Comparison of ENCODE assay signal across 1 mouse cellular context in the genomic region with DNA sequence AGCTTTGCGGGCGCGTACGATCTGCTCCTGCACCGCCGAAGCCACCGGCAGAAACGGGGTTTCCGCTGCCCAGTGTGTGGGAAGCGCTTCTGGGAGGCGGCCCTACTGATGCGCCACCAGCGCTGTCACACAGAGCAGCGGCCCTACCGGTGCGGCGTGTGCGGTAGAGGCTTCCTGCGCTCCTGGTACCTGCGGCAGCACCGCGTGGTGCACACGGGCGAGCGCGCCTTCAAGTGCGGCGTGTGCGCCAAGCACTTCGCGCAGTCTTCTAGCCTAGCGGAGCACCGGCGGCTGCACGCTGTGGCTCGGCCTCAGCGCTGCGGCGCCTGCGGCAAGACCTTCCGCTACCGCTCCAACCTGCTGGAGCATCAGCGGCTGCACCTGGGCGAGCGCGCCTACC.
TF ChIP-seq lines count a peak whose summit lies in the region.

No protein-coding gene starts in this region.

TF ChIP-seq in ES-E14, 5 proteins besides CTCF, POLR2A, EP300 and RAD21 (continued from another document):
- TF ChIP-seq CHD2 (IDR thresholded peaks at IDR 0.05; ENCODE audit: low read depth, low read length) (no peak), ZC3H11A (IDR thresholded peaks at IDR 0.05; ENCODE audit: borderline replicate concordance, low read depth, low read length) (no peak), HCFC1 (IDR thresholded peaks at IDR 0.05; ENCODE audit: borderline replicate concordance, insufficient read depth, low read length) (no peak), MAFK (IDR thresholded peaks at IDR 0.05; ENCODE audit: insufficient read depth, low read depth, low read length) (no peak)
